Comparison of ENCODE assay signal across 8 mouse cellular contexts in genomic region chr1:160043271-160043975, GRCm38 (mm10). TPM values are rescaled to one million over a fixed set of nuclear protein-coding genes. Genes with fewer than 3 reads are reported as not detected.
DNase-seq lines count a peak whose midpoint lies in the region; ATAC-seq lines count a peak whose summit lies in the region.

No protein-coding gene starts in this region.

- intact Hi-C loops in left cerebral cortex, postnatal 14 days (cut with DNase I): no loop called here

- no peaks in the 10 kb centered on the region for H3K36me3 ChIP-seq in heart, embryonic 10.5 days
- H3K36me3 ChIP-seq in midbrain, embryonic 11.5 days (ENCODE audit: control insufficient read depth, insufficient read depth, low read length): no peaks in the 10 kb centered on the region
- no peaks in the 10 kb centered on the region for H3K36me3 ChIP-seq in midbrain, embryonic 15.5 days (replicated peaks)
- no peaks in the 10 kb centered on the region for H3K36me3 ChIP-seq in limb, embryonic 10.5 days
- H3K36me3 ChIP-seq in stomach, embryonic 14.5 days (ENCODE audit: control insufficient read depth, insufficient read depth, low read length): no peaks in the 10 kb centered on the region

- H3K4me2 ChIP-seq in midbrain, embryonic 11.5 days: no peak overlapping the region
- H3K4me2 ChIP-seq in midbrain, embryonic 15.5 days: no peak overlapping the region
- peak overlapping the region; percentile 79; the same call in 1 of the 2 replicates for H3K4me2 ChIP-seq in stomach, embryonic 14.5 days (replicated peaks; ENCODE audit: low read depth, low read length)

- peak overlapping the region; percentile 86; the same call in 1 of the 2 replicates for H3K27ac ChIP-seq in heart, embryonic 10.5 days
- H3K27ac ChIP-seq in midbrain, embryonic 11.5 days (ENCODE audit: low read depth, low read length): no peak overlapping the region
- no peak overlapping the region for H3K27ac ChIP-seq in midbrain, embryonic 15.5 days
- no peak overlapping the region for H3K27ac ChIP-seq in limb, embryonic 10.5 days
- H3K27ac ChIP-seq in stomach, embryonic 14.5 days (ENCODE audit: low read length): no peak overlapping the region

- H3K27me3 ChIP-seq in heart, embryonic 10.5 days (ENCODE audit: insufficient read depth, poor library complexity, severe bottlenecking): no peaks in the 10 kb centered on the region
- no peaks in the 10 kb centered on the region for H3K27me3 ChIP-seq in midbrain, embryonic 11.5 days (ENCODE audit: control insufficient read depth, insufficient read depth, low read length)
- H3K27me3 ChIP-seq in midbrain, embryonic 15.5 days (replicated peaks): no peaks in the 10 kb centered on the region
- 0 out of 2 replicates have a peak, but pooled peaks cover 5% of the 10 kb centered on the region for H3K27me3 ChIP-seq in limb, embryonic 10.5 days (ENCODE audit: low read depth, poor library complexity, severe bottlenecking)
- no peaks in the 10 kb centered on the region for H3K27me3 ChIP-seq in stomach, embryonic 14.5 days (ENCODE audit: control insufficient read depth, insufficient read depth, low read length)

- peak overlapping the region; percentile 68; the same call in 1 of the 2 replicates for H3K4me3 ChIP-seq in heart, embryonic 10.5 days
- no peak overlapping the region for H3K4me3 ChIP-seq in midbrain, embryonic 11.5 days (ENCODE audit: low read depth, low read length)
- no peak overlapping the region for H3K4me3 ChIP-seq in midbrain, embryonic 15.5 days
- peak overlapping the region; percentile 58 for H3K4me3 ChIP-seq in limb, embryonic 10.5 days
- H3K4me3 ChIP-seq in stomach, embryonic 14.5 days (ENCODE audit: low read depth, low read length): peak overlapping the region; percentile 26; the same call in 1 of the 2 replicates

- H3K4me1 ChIP-seq in heart, embryonic 10.5 days: peaks cover 10% of the 10 kb centered on the region; the same call in 1 of the 2 replicates
- no peaks in the 10 kb centered on the region for H3K4me1 ChIP-seq in midbrain, embryonic 11.5 days (ENCODE audit: control insufficient read depth, insufficient read depth, low read length)
- H3K4me1 ChIP-seq in midbrain, embryonic 15.5 days: peaks cover 5% of the 10 kb centered on the region
- H3K4me1 ChIP-seq in limb, embryonic 10.5 days: peaks cover 9% of the 10 kb centered on the region; the same call in 1 of the 2 replicates
- peaks cover 6% of the 10 kb centered on the region; the same call in 1 of the 2 replicates for H3K4me1 ChIP-seq in stomach, embryonic 14.5 days (ENCODE audit: control insufficient read depth, insufficient read depth, low read length)

- no peak overlapping the region for H3K9ac ChIP-seq in midbrain, embryonic 11.5 days (ENCODE audit: low read length)
- H3K9ac ChIP-seq in midbrain, embryonic 15.5 days: no peak overlapping the region
- H3K9ac ChIP-seq in stomach, embryonic 14.5 days (replicated peaks; ENCODE audit: low read depth, low read length): no peak overlapping the region

- 80% methylated on average over 13 of the region's 13 CpGs for WGBS in heart, embryonic 10.5 days
- WGBS in midbrain, embryonic 11.5 days: 87% methylated on average over 13 of the region's 13 CpGs
- WGBS in midbrain, embryonic 15.5 days: 90% methylated on average over 13 of the region's 13 CpGs
- WGBS in limb, embryonic 10.5 days: 87% methylated on average over 13 of the region's 13 CpGs
- WGBS in stomach, embryonic 14.5 days: 81% methylated on average over 13 of the region's 13 CpGs

- DNase-seq in heart, embryonic 10.5 days (ENCODE audit: low spot score): no peak
- no peak for DNase-seq in heart, postnatal 4 days
- peak; percentile 72 for DNase-seq in midbrain, embryonic 11.5 days (ENCODE audit: low spot score, missing footprints)
- no peak for DNase-seq in limb, embryonic 10.5 days (ENCODE audit: low spot score)
- DNase-seq in left cerebral cortex, postnatal 14 days (ENCODE audit: low spot score in 2 of 2): no peak
- DNase-seq in thymus, postnatal 0 days (ENCODE audit: low spot score): no peak

- ATAC-seq in midbrain, embryonic 11.5 days (ENCODE audit: low FRiP score): no peak
- no peak for ATAC-seq in midbrain, embryonic 15.5 days (replicated peaks)
- no peak for ATAC-seq in stomach, embryonic 14.5 days (ENCODE audit: insufficient number of reproducible peaks, insufficient read depth, low FRiP score, low read depth)

- H3K9me3 ChIP-seq in heart, embryonic 10.5 days: no peaks in the 10 kb centered on the region
- H3K9me3 ChIP-seq in midbrain, embryonic 11.5 days (ENCODE audit: control insufficient read depth, low read length): no peaks in the 10 kb centered on the region
- H3K9me3 ChIP-seq in midbrain, embryonic 15.5 days: no peaks in the 10 kb centered on the region
- no peaks in the 10 kb centered on the region for H3K9me3 ChIP-seq in limb, embryonic 10.5 days (replicated peaks)
- H3K9me3 ChIP-seq in stomach, embryonic 14.5 days (ENCODE audit: control insufficient read depth, low read depth, low read length): no peaks in the 10 kb centered on the region

RNA-seq across cellular contexts. Expression of gene 4930523C07Rik, which starts 0.8 kb away (rescaled TPM):
- 10.2 and 15.4 TPM in 2 replicates for polyA plus RNA-seq in heart, embryonic 10.5 days (2016; fragmentation: Nextera tagmentation; extraction: Ambion mirVana)
- 10 to 100 TPM; 24.0 to 26.1 TPM for total RNA-seq in heart, postnatal 4 days (2021)
- polyA plus RNA-seq in midbrain, embryonic 11.5 days (2014; fragmentation: Nextera tagmentation; extraction: Ambion mirVana): 1.9 and 2.8 TPM in 2 replicates
- 1.7 TPM in 2 replicates for polyA plus RNA-seq in midbrain, embryonic 15.5 days (2015; fragmentation: Nextera tagmentation; extraction: Ambion mirVana)
- polyA plus RNA-seq in limb, embryonic 10.5 days (2016; fragmentation: Nextera tagmentation; extraction: Ambion mirVana): 1.2 and 2.8 TPM in 2 replicates
- polyA plus RNA-seq in stomach, embryonic 14.5 days (2014; fragmentation: Nextera tagmentation; extraction: Ambion mirVana): 22.1 and 22.4 TPM in 2 replicates
- total RNA-seq in left cerebral cortex, postnatal 14 days (2021): 1 to 10 TPM; 4.4 to 6.2 TPM
- polyA plus RNA-seq in thymus, postnatal 0 days (2015; fragmentation: Nextera tagmentation; extraction: Ambion mirVana): 87.9 and 98.6 TPM in 2 replicates

Comparison
In these comparisons a context has a peak if more than half of its experiments do, and no peak if none do; other contexts are left out.
1. H3K4me3 ChIP-seq: peak in heart, embryonic 10.5 days (single experiment), limb, embryonic 10.5 days (single experiment) and stomach, embryonic 14.5 days (single experiment); none in midbrain, embryonic 11.5 days (single experiment) and midbrain, embryonic 15.5 days (single experiment).